ENCODE assay signal across 14 mouse cellular contexts in the genomic region with DNA sequence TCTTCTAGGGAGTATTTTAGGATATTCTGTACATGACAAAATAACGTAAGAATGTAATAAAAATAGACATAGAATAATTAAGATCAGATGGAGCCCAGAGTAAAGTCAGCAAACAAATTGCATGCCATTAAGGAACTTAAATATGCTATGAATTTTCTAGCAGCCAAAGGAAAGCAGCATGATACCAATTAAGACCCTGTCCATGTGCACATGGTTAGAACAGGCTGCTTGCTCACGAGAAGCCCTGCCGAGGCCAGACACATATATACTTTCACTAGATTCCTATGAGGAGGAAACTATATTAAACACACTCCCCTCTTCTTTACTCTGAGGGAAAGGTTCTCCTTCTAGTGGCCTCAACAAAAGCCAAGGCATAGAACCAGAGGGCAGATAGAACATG.
"Had no signal": no experiment of that assay in that cellular context is flagged by ENCODE, and none has a peak within 500 bp of the region (broad histone marks: within the 10 kb centered on the region; RNA-seq: fewer than 3 reads in every experiment).

No protein-coding gene starts in this region.

- H3K9ac ChIP-seq: kidney, embryonic 15.5 days; limb, embryonic 15.5 days; liver, embryonic 12.5 days; lung, embryonic 14.5 days; midbrain, embryonic 15.5 days; neural tube, embryonic 13.5 days; stomach, embryonic 15.5 days had no signal

- H3K4me1 ChIP-seq: liver, embryonic 12.5 days; stomach, embryonic 15.5 days had no signal

- ATAC-seq: liver, embryonic 12.5 days; midbrain, embryonic 15.5 days had no signal

- DNase-seq: kidney, postnatal 14 days; lung, embryonic 14.5 days; lung, postnatal 14 days; retina, postnatal 1 day; thymus, postnatal 36 days had no signal

- H3K4me3 ChIP-seq: kidney, embryonic 15.5 days; limb, embryonic 15.5 days; liver, embryonic 12.5 days; megakaryocyte, embryonic 14.5 days; midbrain, embryonic 15.5 days; neural tube, embryonic 13.5 days; stomach, embryonic 15.5 days had no signal

- H3K27ac ChIP-seq: kidney, embryonic 15.5 days; limb, embryonic 15.5 days; liver, embryonic 12.5 days; macrophage; midbrain, embryonic 15.5 days; neural tube, embryonic 13.5 days; stomach, embryonic 15.5 days had no signal

- H3K9me3 ChIP-seq: kidney, embryonic 15.5 days; limb, embryonic 15.5 days; liver, embryonic 12.5 days; megakaryocyte, embryonic 14.5 days; midbrain, embryonic 15.5 days; neural tube, embryonic 13.5 days; stomach, embryonic 15.5 days had no signal

- H3K27me3 ChIP-seq: kidney, embryonic 15.5 days; limb, embryonic 15.5 days; liver, embryonic 12.5 days; megakaryocyte, embryonic 14.5 days; midbrain, embryonic 15.5 days; neural tube, embryonic 13.5 days; stomach, embryonic 15.5 days had no signal

- H3K4me2 ChIP-seq: kidney, embryonic 15.5 days; limb, embryonic 15.5 days; liver, embryonic 12.5 days; lung, embryonic 14.5 days; midbrain, embryonic 11.5 days; midbrain, embryonic 15.5 days; neural tube, embryonic 13.5 days; stomach, embryonic 15.5 days had no signal

- H3K36me3 ChIP-seq: kidney, embryonic 15.5 days; limb, embryonic 15.5 days; liver, embryonic 12.5 days; midbrain, embryonic 15.5 days; neural tube, embryonic 13.5 days; stomach, embryonic 15.5 days had no signal
